Mouse (Mus musculus) kidney, embryonic 16.5 days (tissue): ENCODE results near the gene Ccng2. TPM values are rescaled to one million over a fixed set of nuclear protein-coding genes. Genes with fewer than 3 reads are reported as not detected.

Source experiments
- ATAC-seq: fragments of 200-750 bp; cut with Nextera tagmentation; 2 replicates; pipeline ENCODE4 v1.8.0; 2017; ENCODE audit warnings: moderate TSS enrichment; ENCODE audit not compliant: low FRiP score, low TSS enrichment
- H3K27ac ChIP-seq: fragments of 300-500 bp; sonication (generic); 2 replicates; pipeline ENCODE4 v1.5.1; 2014; ENCODE audit warnings: low read length
- H3K27me3 ChIP-seq: fragments of 300-500 bp; sonication (generic); 2 replicates; pipeline ENCODE4 v1.6.1; 2014; ENCODE audit warnings: low read length, control low read depth, mixed read lengths; ENCODE audit not compliant: insufficient read depth
- H3K36me3 ChIP-seq: fragments of 300-500 bp; sonication (generic); 2 replicates; pipeline ENCODE4 v1.6.1; 2014; ENCODE audit warnings: low read length, control low read depth, mixed read lengths; ENCODE audit not compliant: insufficient read depth
- H3K4me1 ChIP-seq: fragments of 300-500 bp; sonication (generic); 2 replicates; pipeline ENCODE4 v1.6.1; 2014; ENCODE audit warnings: low read length, control low read depth, mixed read lengths; ENCODE audit not compliant: insufficient read depth
- H3K4me2 ChIP-seq: fragments of 300-500 bp; sonication (generic); replicated peaks from 2 replicates; pipeline ENCODE4 v1.6.1; 2014; ENCODE audit warnings: low read depth, low read length
- H3K4me3 ChIP-seq: fragments of 300-500 bp; sonication (generic); 2 replicates; pipeline ENCODE4 v1.5.1; 2014; ENCODE audit warnings: mild to moderate bottlenecking, low read length
- H3K9ac ChIP-seq: fragments of 300-500 bp; sonication (generic); replicated peaks from 2 replicates; pipeline ENCODE4 v1.6.1; 2014; ENCODE audit warnings: low read length
- H3K9me3 ChIP-seq: fragments of 300-500 bp; sonication (generic); 2 replicates; pipeline ENCODE4 v1.6.1; 2016; ENCODE audit warnings: low read length, control low read depth
- WGBS: fragments of 180-500 bp; shearing (Covaris S2); extraction: QIAGEN DNeasy Blood & Tissue Kit; methylation state at CpG from one replicate; pipeline ENCODE4 v1.1.7; 2014; 5-methylcytosine and 5-hydroxymethylcytosine counted together
- polyA plus RNA-seq: library from polyadenylated mRNA; unstranded; fragments of >200 nt; fragmentation: Nextera tagmentation; extraction: Ambion mirVana; gene quantifications from 2 replicates; pipeline ENCODE4 v1.2.1, GENCODE M21; 2015

The Ccng2 gene
- polyA plus RNA-seq, 1 experiment from 2014 or later: 67.4 TPM

GRCm38 (mm10) chr5:93260983-93261382, 6.1 kb upstream of the Ccng2 start:
- Histone ChIP-seq H3K4me3 (no peak overlapping the region), H3K9me3 (no peaks in the 10 kb centered on the region), H3K4me1 (peaks cover 16% of the 10 kb centered on the region), H3K27me3 (no peaks in the 10 kb centered on the region), H3K4me2 (no peak overlapping the region), H3K27ac (no peak overlapping the region), H3K36me3 (no peaks in the 10 kb centered on the region), H3K9ac (no peak overlapping the region)
- no peak for ATAC-seq
- 73% methylated on average over 3 of the region's 3 CpGs for WGBS

GRCm38 (mm10) chr5:93262751-93263150, 4.3 kb upstream of the Ccng2 start:
- no peaks in the 10 kb centered on the region for H3K27me3 ChIP-seq
- WGBS: 83% methylated on average over 2 of the region's 2 CpGs
- ATAC-seq: no peak
- H3K4me2 ChIP-seq: no peak overlapping the region
- no peak overlapping the region for H3K9ac ChIP-seq
- H3K9me3 ChIP-seq: no peaks in the 10 kb centered on the region
- H3K27ac ChIP-seq: no peak overlapping the region
- peaks cover 21% of the 10 kb centered on the region for H3K4me1 ChIP-seq
- no peak overlapping the region for H3K4me3 ChIP-seq
- H3K36me3 ChIP-seq: no peaks in the 10 kb centered on the region

- Histone ChIP-seq H3K4me3 (no peak overlapping the region), H3K27ac (no peak overlapping the region), H3K27me3 (no peaks in the 10 kb centered on the region), H3K4me2 (no peak overlapping the region), H3K4me1 (peaks cover 21% of the 10 kb centered on the region), H3K9me3 (no peaks in the 10 kb centered on the region), H3K9ac (no peak overlapping the region), H3K36me3 (no peaks in the 10 kb centered on the region)
- 77% methylated on average over 6 of the region's 6 CpGs for WGBS
- ATAC-seq: no peak
Measured at GRCm38 (mm10) chr5:93263396-93264075, 3.5 kb upstream of the Ccng2 start.

- Histone ChIP-seq H3K4me2 (no peak overlapping the region), H3K9me3 (no peaks in the 10 kb centered on the region), H3K4me3 (no peak overlapping the region), H3K27ac (no peak overlapping the region), H3K9ac (no peak overlapping the region), H3K27me3 (no peaks in the 10 kb centered on the region), H3K36me3 (no peaks in the 10 kb centered on the region), H3K4me1 (peaks cover 21% of the 10 kb centered on the region)
- WGBS: 76% methylated on average over 1 of the region's 1 CpGs
- no peak for ATAC-seq
Measured at GRCm38 (mm10) chr5:93264136-93264700, 2.8 kb upstream of the Ccng2 start.

- H3K9me3 ChIP-seq: no peaks in the 10 kb centered on the region
- no peak overlapping the region for H3K4me3 ChIP-seq
- 62% methylated on average over 7 of the region's 7 CpGs for WGBS
- H3K36me3 ChIP-seq: 0 out of 2 replicates have a peak, but pooled peaks cover 3% of the 10 kb centered on the region
- peaks cover 29% of the 10 kb centered on the region for H3K4me1 ChIP-seq
- no peaks in the 10 kb centered on the region for H3K27me3 ChIP-seq
- no peak overlapping the region for H3K9ac ChIP-seq
- ATAC-seq: no peak
- H3K4me2 ChIP-seq: peak overlapping the region; percentile 63; the same call in 1 of the 2 replicates
- H3K27ac ChIP-seq: peak overlapping the region; percentile 88
Measured at GRCm38 (mm10) chr5:93265164-93265800, 1.8 kb upstream of the Ccng2 start.

- WGBS: 48% methylated on average over 13 of the region's 13 CpGs
- H3K27me3 ChIP-seq: no peaks in the 10 kb centered on the region
- H3K9me3 ChIP-seq: no peaks in the 10 kb centered on the region
- peak overlapping the region; percentile 39 for H3K9ac ChIP-seq
- H3K4me1 ChIP-seq: peaks cover 29% of the 10 kb centered on the region
- H3K4me3 ChIP-seq: peak overlapping the region; percentile 15; the same call in 1 of the 2 replicates
- peak overlapping the region; percentile 88 for H3K27ac ChIP-seq
- no peak for ATAC-seq
- peaks cover 9% of the 10 kb centered on the region for H3K36me3 ChIP-seq
- H3K4me2 ChIP-seq: peak overlapping the region; percentile 63
Measured at GRCm38 (mm10) chr5:93265801-93266580, 1.1 kb upstream of the Ccng2 start.

GRCm38 (mm10) chr5:93267851-93268606, 972 bp downstream of the Ccng2 start:
- peak; percentile 72 for ATAC-seq

GRCm38 (mm10) chr5:93270095-93270494, 3.0 kb downstream of the Ccng2 start:
- WGBS: 47% methylated on average over 7 of the region's 7 CpGs
- Histone ChIP-seq H3K36me3 (peaks cover 45% of the 10 kb centered on the region), H3K9me3 (no peaks in the 10 kb centered on the region), H3K9ac (no peak overlapping the region), H3K27ac (no peak overlapping the region), H3K4me2 (peak overlapping the region; percentile 56), H3K4me1 (peaks cover 21% of the 10 kb centered on the region), H3K27me3 (no peaks in the 10 kb centered on the region), H3K4me3 (no peak overlapping the region)
- no peak for ATAC-seq

More at GRCm38 (mm10) chr5:93267851-93268606, 972 bp downstream of the Ccng2 start:
- Histone ChIP-seq H3K27me3 (no peaks in the 10 kb centered on the region), H3K36me3 (peaks cover 25% of the 10 kb centered on the region), H3K27ac (peak overlapping the region; percentile 97), H3K4me3 (peak overlapping the region; percentile 94), H3K9ac (peak overlapping the region; percentile 95), H3K4me2 (peak overlapping the region; percentile 56), H3K4me1 (peaks cover 29% of the 10 kb centered on the region), H3K9me3 (no peaks in the 10 kb centered on the region)
- under 1% methylated on average over 48 of the region's 48 CpGs for whole genome bisulfite sequencing

- Histone ChIP-seq H3K27me3 (no peaks in the 10 kb centered on the region), H3K4me1 (peaks cover 16% of the 10 kb centered on the region), H3K4me3 (no peak overlapping the region), H3K36me3 (peaks cover 49% of the 10 kb centered on the region), H3K27ac (no peak overlapping the region), H3K4me2 (no peak overlapping the region), H3K9ac (no peak overlapping the region), H3K9me3 (no peaks in the 10 kb centered on the region)
- ATAC-seq: no peak
- 93% methylated on average over 18 of the region's 18 CpGs for WGBS
Measured at GRCm38 (mm10) chr5:93270721-93271120, 3.7 kb downstream of the Ccng2 start.
